Mouse (Mus musculus) limb, embryonic 14.5 days (tissue): ENCODE data around the gene Arnt. TPM values are rescaled to one million over a fixed set of nuclear protein-coding genes. Genes with fewer than 3 reads are reported as not detected.

Experiments used
- ATAC-seq: fragments of 200-750 bp; cut with Nextera tagmentation; 2 replicates; pipeline ENCODE4 v1.8.0; 2017; ENCODE audit warnings: low read depth, moderate number of reproducible peaks, moderate TSS enrichment; ENCODE audit not compliant: low FRiP score
- DNase-seq: peaks from one replicate; pipeline ENCODE4 v3.0.0-alpha.2; 2015; ENCODE audit warnings: low spot score
- H3K27ac ChIP-seq: fragments of 300-500 bp; sonication (generic); replicated peaks from 2 replicates; pipeline ENCODE4 v1.5.1; 2014; ENCODE audit warnings: low read depth, mild to moderate bottlenecking, low read length, moderate library complexity, mixed read lengths
- H3K27me3 ChIP-seq: fragments of 300-500 bp; sonication (generic); 2 replicates; pipeline ENCODE4 v1.6.1; 2014; ENCODE audit warnings: low read length, mixed read lengths; ENCODE audit not compliant: control insufficient read depth, insufficient read depth
- H3K36me3 ChIP-seq: fragments of 300-500 bp; sonication (generic); 2 replicates; pipeline ENCODE4 v1.6.1; 2014; ENCODE audit warnings: mild to moderate bottlenecking, low read length, moderate library complexity, mixed read lengths; ENCODE audit not compliant: control insufficient read depth, insufficient read depth
- H3K4me1 ChIP-seq: fragments of 300-500 bp; sonication (generic); 2 replicates; pipeline ENCODE4 v1.6.1; 2014; ENCODE audit warnings: antibody characterized with exemption, low read length, mixed read lengths; ENCODE audit not compliant: control insufficient read depth, insufficient read depth
- H3K4me2 ChIP-seq: fragments of 300-500 bp; sonication (generic); replicated peaks from 2 replicates; pipeline ENCODE4 v1.6.1; 2014; ENCODE audit warnings: low read depth, mild to moderate bottlenecking, low read length, moderate library complexity; ENCODE audit not compliant: severe bottlenecking
- H3K4me3 ChIP-seq: fragments of 300-500 bp; sonication (generic); replicated peaks from 2 replicates; pipeline ENCODE4 v1.5.1; 2014; ENCODE audit warnings: low read length
- H3K9ac ChIP-seq: fragments of 300-500 bp; sonication (generic); 2 replicates; pipeline ENCODE4 v1.6.1; 2014; ENCODE audit warnings: mild to moderate bottlenecking, low read depth, low read length, moderate library complexity; ENCODE audit not compliant: severe bottlenecking
- H3K9me3 ChIP-seq: fragments of 300-500 bp; sonication (generic); 2 replicates; pipeline ENCODE4 v1.6.1; 2016; ENCODE audit warnings: low read length; ENCODE audit not compliant: control insufficient read depth
- POLR2A ChIP-seq: fragments of 200-500 bp; IDR thresholded peaks from 2 replicates; pipeline ENCODE4 v1.8.0; 2012; ENCODE audit warnings: inconsistent platforms, mild to moderate bottlenecking, moderate library complexity, borderline replicate concordance; ENCODE audit not compliant: insufficient read depth, insufficient read length; ENCODE audit errors: extremely low read depth
- WGBS: fragments of 180-500 bp; shearing (Covaris S2); extraction: QIAGEN DNeasy Blood & Tissue Kit; methylation state at CpG from one replicate; pipeline ENCODE4 v1.1.7; 2014; 5-methylcytosine and 5-hydroxymethylcytosine counted together
- polyA plus RNA-seq, 2 experiments: library from polyadenylated mRNA; depleted of rRNA in 1 of 2; stranded (reverse) in 1 of 2; unstranded in 1 of 2; fragments of >200 nt; fragmentation: Nextera tagmentation in 1 of 2; extraction: Ambion mirVana in 1 of 2; gene quantifications; 2 replicates each; pipeline versions ENCODE4 v1.2.1 to v1.2.3; 2012 to 2014

Gene Arnt
- polyA plus RNA-seq, 2 experiments: 37.9 to 57.1 TPM

- Histone ChIP-seq H3K27me3 (no peaks in the 10 kb centered on the region), H3K27ac (no peak overlapping the region), H3K4me1 (no peaks in the 10 kb centered on the region; the same call in 1 of the 2 replicates), H3K9me3 (no peaks in the 10 kb centered on the region), H3K4me2 (no peak overlapping the region), H3K9ac (no peak overlapping the region), H3K4me3 (no peak overlapping the region), H3K36me3 (peaks cover 14% of the 10 kb centered on the region)
- ATAC-seq (no peak), DNase-seq (no peak)
- no peak for TF ChIP-seq POLR2A
- 94% methylated on average over 5 of the region's 5 CpGs for WGBS
Observed at GRCm38 (mm10) chr3:95442406-95443117, 8.4 kb downstream of the Arnt start.

- H3K9me3 ChIP-seq: no peaks in the 10 kb centered on the region
- 70% methylated on average over 4 of the region's 4 CpGs for WGBS
- DNase-seq: no peak
- no peak overlapping the region for H3K4me2 ChIP-seq
- ATAC-seq: no peak
- H3K36me3 ChIP-seq: peaks cover 11% of the 10 kb centered on the region
- H3K27ac ChIP-seq: no peak overlapping the region
- H3K4me3 ChIP-seq: no peak overlapping the region
- no peak overlapping the region for H3K9ac ChIP-seq
- H3K27me3 ChIP-seq: no peaks in the 10 kb centered on the region
- no peak for TF ChIP-seq POLR2A
- H3K4me1 ChIP-seq: no peaks in the 10 kb centered on the region; the same call in 1 of the 2 replicates
Observed at GRCm38 (mm10) chr3:95445311-95445710, 11.1 kb downstream of the Arnt start.

GRCm38 (mm10) chr3:95450408-95450807 lies 16.2 kb downstream of the Arnt start:
- no peaks in the 10 kb centered on the region for H3K4me1 ChIP-seq
- H3K4me2 ChIP-seq: no peak overlapping the region
- H3K4me3 ChIP-seq: no peak overlapping the region
- no peaks in the 10 kb centered on the region for H3K9me3 ChIP-seq
- no peak overlapping the region for H3K9ac ChIP-seq
- no peak for TF ChIP-seq POLR2A
- H3K27me3 ChIP-seq: no peaks in the 10 kb centered on the region
- no peak for ATAC-seq
- H3K27ac ChIP-seq: no peak overlapping the region
- DNase-seq: peak; percentile 74
- peaks cover 50% of the 10 kb centered on the region for H3K36me3 ChIP-seq
- 62% methylated on average over 1 of the region's 1 CpGs for whole genome bisulfite sequencing

DNA sequence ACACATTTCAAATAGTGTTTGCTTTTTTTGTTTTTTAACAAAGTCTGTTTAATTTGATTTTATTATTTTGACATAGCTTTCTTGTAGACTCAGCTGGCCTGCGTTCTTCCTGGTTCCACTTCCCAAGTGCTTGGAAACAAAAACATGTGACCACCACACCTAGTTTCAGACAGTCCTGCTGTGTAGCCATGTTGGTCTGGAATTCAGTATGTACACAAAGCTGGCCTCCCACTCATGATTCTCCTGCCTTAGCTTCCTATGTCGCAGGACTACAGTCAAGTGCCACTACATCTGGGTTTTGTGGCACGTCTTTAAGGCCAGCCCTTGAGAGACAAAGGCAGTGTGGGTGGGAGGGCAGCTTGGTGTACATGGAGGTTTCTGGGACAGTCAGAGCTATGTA lies 16.7 kb downstream of the Arnt start:
- Histone ChIP-seq H3K27ac (no peak overlapping the region), H3K27me3 (no peaks in the 10 kb centered on the region), H3K4me3 (no peak overlapping the region), H3K4me2 (no peak overlapping the region), H3K9ac (no peak overlapping the region), H3K36me3 (peaks cover 52% of the 10 kb centered on the region), H3K9me3 (no peaks in the 10 kb centered on the region), H3K4me1 (no peaks in the 10 kb centered on the region)
- no peak for DNase-seq
- ATAC-seq: no peak
- TF ChIP-seq POLR2A: no peak
- WGBS: 96% methylated on average over 3 of the region's 3 CpGs

GRCm38 (mm10) chr3:95456367-95456766 lies 22.2 kb downstream of the Arnt start:
- WGBS: 98% methylated on average over 5 of the region's 5 CpGs

More at GRCm38 (mm10) chr3:95456367-95456766, 22.2 kb downstream of the Arnt start:
- H3K27ac ChIP-seq: no peak overlapping the region
- TF ChIP-seq POLR2A: no peak
- no peaks in the 10 kb centered on the region for H3K9me3 ChIP-seq
- H3K27me3 ChIP-seq: no peaks in the 10 kb centered on the region
- no peak for DNase-seq
- no peak overlapping the region for H3K4me3 ChIP-seq
- no peak overlapping the region for H3K9ac ChIP-seq
- H3K36me3 ChIP-seq: peaks cover 52% of the 10 kb centered on the region
- H3K4me1 ChIP-seq: no peaks in the 10 kb centered on the region
- ATAC-seq: no peak
- H3K4me2 ChIP-seq: no peak overlapping the region
